ENCODE assay signal across 14 mouse cellular contexts in the genomic region with DNA sequence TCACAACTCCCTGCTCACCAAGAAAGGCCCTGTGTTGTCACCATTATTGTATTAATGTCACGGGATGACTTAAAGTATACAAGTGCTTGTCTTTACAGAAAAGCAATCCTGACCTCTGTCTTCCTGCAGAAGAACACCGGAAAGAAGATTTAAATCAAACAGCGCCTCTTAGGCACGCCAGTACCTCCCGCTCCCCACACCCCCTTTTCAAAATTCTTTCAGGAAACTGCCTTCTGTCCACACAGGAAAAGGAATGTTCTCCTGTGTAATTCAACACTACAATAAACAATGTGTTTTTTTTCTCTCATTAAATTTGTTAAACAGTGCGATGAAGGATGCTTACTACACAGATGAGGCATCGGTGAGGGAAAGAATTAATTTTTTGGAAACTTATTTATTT.
"Had no signal": no experiment of that assay in that cellular context is flagged by ENCODE, and none has a peak within 500 bp of the region (broad histone marks: within the 10 kb centered on the region; RNA-seq: fewer than 3 reads in every experiment).

No protein-coding gene starts in this region.

- DNase-seq: kidney, adult 8-10 months; kidney, postnatal 10 days; liver, embryonic 13.5 days; retina, postnatal 1 day; right cerebral cortex, postnatal 4 days; spleen, adult 18-20 months; thymus, adult 18-20 months; thymus, postnatal 14 days had no signal

- H3K36me3 ChIP-seq: intestine, embryonic 15.5 days; limb, embryonic 15.5 days; liver, embryonic 13.5 days; lung, embryonic 15.5 days; midbrain, embryonic 10.5 days had no signal

- H3K4me1 ChIP-seq: intestine, embryonic 15.5 days; limb, embryonic 15.5 days; liver, embryonic 13.5 days; lung, embryonic 15.5 days; midbrain, embryonic 10.5 days; neural tube, embryonic 13.5 days had no signal

- H3K9ac ChIP-seq: intestine, embryonic 15.5 days; limb, embryonic 15.5 days; liver, embryonic 13.5 days; lung, embryonic 15.5 days; neural tube, embryonic 13.5 days had no signal

- H3K4me3 ChIP-seq: intestine, embryonic 15.5 days; limb, embryonic 15.5 days; liver, embryonic 13.5 days; lung, embryonic 15.5 days; midbrain, embryonic 10.5 days; neural tube, embryonic 13.5 days had no signal

- H3K27ac ChIP-seq: intestine, embryonic 15.5 days; limb, embryonic 15.5 days; liver, embryonic 13.5 days; lung, embryonic 15.5 days; midbrain, embryonic 10.5 days; neural tube, embryonic 13.5 days had no signal

- ATAC-seq: intestine, embryonic 15.5 days; midbrain, embryonic 16.5 days had no signal

- H3K27me3 ChIP-seq: intestine, embryonic 15.5 days; limb, embryonic 15.5 days; liver, embryonic 13.5 days; lung, embryonic 15.5 days; neural tube, embryonic 13.5 days had no signal

- H3K4me2 ChIP-seq: intestine, embryonic 15.5 days; limb, embryonic 15.5 days; liver, embryonic 13.5 days; lung, embryonic 15.5 days; neural tube, embryonic 13.5 days had no signal

- H3K9me3 ChIP-seq: intestine, embryonic 15.5 days; limb, embryonic 15.5 days had no signal
